Mouse (Mus musculus): ENCODE measurements around the gene Foxn1.

DNA sequence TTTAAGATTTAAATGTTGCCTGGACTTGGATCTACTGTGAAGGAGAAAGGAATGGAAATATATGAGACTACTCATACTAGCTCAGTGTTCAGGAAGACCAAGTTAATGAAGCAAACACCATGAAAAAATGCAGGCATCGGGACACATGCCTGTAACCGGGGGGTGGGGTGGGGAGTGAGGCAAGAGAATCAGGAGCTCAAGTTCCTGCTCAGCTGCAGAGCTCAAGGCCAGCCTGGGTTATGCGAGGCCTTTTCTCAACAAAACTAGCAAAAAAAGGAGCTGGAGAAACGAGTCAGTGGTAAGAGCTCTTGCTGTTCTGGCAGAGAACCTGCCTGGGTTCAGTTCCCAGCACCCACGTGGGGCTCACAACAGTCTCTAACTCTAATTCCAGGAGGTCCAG, 52.4 kb downstream of the Foxn1 start:
- TF ChIP-seq POLR2A (IDR thresholded peaks at IDR 0.05; ENCODE audit: low read depth, low read length) (no peak), CTCF (IDR thresholded peaks at IDR 0.05; ENCODE audit: extremely low read depth, insufficient read length, insufficient replicate concordance, low read depth, low read length) (no peak)
